Mouse (Mus musculus): ENCODE data around the gene Kdm3a.

DNA sequence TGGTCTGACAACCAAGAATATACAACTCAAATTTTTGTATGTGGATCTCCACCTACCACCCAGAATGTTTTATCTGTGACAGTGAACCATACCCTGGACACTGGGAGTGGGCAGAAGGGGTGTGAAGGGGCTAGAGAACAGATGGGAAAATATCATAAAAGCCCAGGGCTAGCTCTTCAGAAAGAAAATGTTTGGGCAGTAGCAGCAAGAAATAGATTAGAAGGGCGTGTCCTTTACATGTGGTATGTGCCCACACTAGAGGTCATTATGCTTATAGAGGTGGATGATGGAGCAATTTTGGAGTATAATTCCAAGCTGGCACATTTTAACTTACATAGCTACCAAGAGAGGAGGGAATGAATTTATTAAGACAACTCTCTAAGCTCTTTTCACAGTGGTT lies 57.4 kb downstream of the Kdm3a start:
- TF ChIP-seq CTCF (IDR thresholded peaks at IDR 0.05; ENCODE audit: control insufficient read depth, insufficient read depth, insufficient read length): no peak
- no peak for TF ChIP-seq FOSL1 (IDR thresholded peaks at IDR 0.05; ENCODE audit: insufficient read depth, low read length, poor library complexity, severe bottlenecking)

All from C2C12 (cell line).